In genomic region chr1:38254426-38254825, GRCm38 (mm10) we compare ENCODE assay signal across 27 mouse cellular contexts.
"Had no signal": no experiment of that assay in that cellular context is flagged by ENCODE, and none has a peak within 500 bp of the region (broad histone marks: within the 10 kb centered on the region; RNA-seq: fewer than 3 reads in every experiment).

No protein-coding gene starts in this region.

- H3K4me3 ChIP-seq: embryonic facial prominence, embryonic 10.5 days; embryonic facial prominence, embryonic 12.5 days; embryonic facial prominence, embryonic 13.5 days; embryonic facial prominence, embryonic 15.5 days; erythroblast, embryonic 14.5 days; forebrain, embryonic 10.5 days; forebrain, embryonic 12.5 days; forebrain, embryonic 13.5 days; forebrain, embryonic 15.5 days; gastrocnemius, adult 2 months; heart, adult 2 months had no signal

- H3K9me3 ChIP-seq: embryonic facial prominence, embryonic 10.5 days; embryonic facial prominence, embryonic 12.5 days; embryonic facial prominence, embryonic 13.5 days; embryonic facial prominence, embryonic 15.5 days; forebrain, embryonic 10.5 days; forebrain, embryonic 12.5 days; forebrain, embryonic 13.5 days; forebrain, embryonic 15.5 days had no signal

- H3K27ac ChIP-seq: embryonic facial prominence, embryonic 10.5 days; embryonic facial prominence, embryonic 12.5 days; embryonic facial prominence, embryonic 13.5 days; embryonic facial prominence, embryonic 15.5 days; forebrain, embryonic 10.5 days; forebrain, embryonic 12.5 days; forebrain, embryonic 13.5 days; forebrain, embryonic 15.5 days; gastrocnemius, adult 2 months; heart, adult 2 months had no signal

- DNase-seq: cerebellum, adult 9-10 months; cerebellum, adult 9-11 months; cerebellum, postnatal 10 days; cerebellum, postnatal 14 days; cerebellum, postnatal 25 days; cerebellum, postnatal 36 days; embryo, embryonic 11 days; forebrain, postnatal 0 days; gastrocnemius, adult 2 months; gastrocnemius, postnatal 10 days; gastrocnemius, postnatal 14 days; gastrocnemius, postnatal 25 days; gastrocnemius, postnatal 36 days; heart, adult 11 months; heart, adult 18-20 months; heart, adult 2 months had no signal

- H3K9ac ChIP-seq: embryonic facial prominence, embryonic 12.5 days; embryonic facial prominence, embryonic 13.5 days; embryonic facial prominence, embryonic 15.5 days; forebrain, embryonic 12.5 days; forebrain, embryonic 13.5 days; forebrain, embryonic 15.5 days; forebrain, postnatal 0 days had no signal

- H3K36me3 ChIP-seq: embryonic facial prominence, embryonic 10.5 days; embryonic facial prominence, embryonic 12.5 days; embryonic facial prominence, embryonic 13.5 days; embryonic facial prominence, embryonic 15.5 days; forebrain, embryonic 10.5 days; forebrain, embryonic 12.5 days; forebrain, embryonic 15.5 days had no signal

- H3K4me2 ChIP-seq: embryonic facial prominence, embryonic 12.5 days; embryonic facial prominence, embryonic 13.5 days; embryonic facial prominence, embryonic 15.5 days; forebrain, embryonic 12.5 days; forebrain, embryonic 13.5 days; forebrain, embryonic 15.5 days had no signal

- ATAC-seq: forebrain, embryonic 13.5 days; forebrain, embryonic 14.5 days; forebrain, embryonic 15.5 days; forebrain, embryonic 16.5 days had no signal

- H3K27me3 ChIP-seq: embryonic facial prominence, embryonic 12.5 days; embryonic facial prominence, embryonic 13.5 days; embryonic facial prominence, embryonic 15.5 days; forebrain, embryonic 12.5 days; forebrain, embryonic 13.5 days; forebrain, embryonic 15.5 days had no signal

- H3K4me1 ChIP-seq: forebrain, embryonic 13.5 days had no signal
